Mouse (Mus musculus) liver, embryonic 12.5 days (tissue): ENCODE measurements around the gene Bcar1. TPM values are rescaled to one million over a fixed set of nuclear protein-coding genes. Genes with fewer than 3 reads are reported as not detected.
A peak's percentile ranks its signal among the peaks of the same experiment; 100 is the strongest.

ENCODE experiments used
- ATAC-seq: fragments of 200-750 bp; cut with Nextera tagmentation; 2 replicates; pipeline ENCODE4 v1.8.0; 2017; ENCODE audit warnings: moderate number of reproducible peaks, mild to moderate bottlenecking, moderate library complexity
- H3K27ac ChIP-seq: fragments of 300-500 bp; sonication (generic); 2 replicates; pipeline ENCODE4 v1.5.1; 2016; ENCODE audit warnings: mild to moderate bottlenecking
- H3K27me3 ChIP-seq: fragments of 300-500 bp; sonication (generic); replicated peaks from 2 replicates; pipeline ENCODE4 v1.6.1; 2016; ENCODE audit warnings: mild to moderate bottlenecking, moderate library complexity
- H3K36me3 ChIP-seq: fragments of 300-500 bp; sonication (generic); 2 replicates; pipeline ENCODE4 v1.6.1; 2016; ENCODE audit warnings: mild to moderate bottlenecking, moderate library complexity
- H3K4me1 ChIP-seq: fragments of 300-500 bp; sonication (generic); 2 replicates; pipeline ENCODE4 v1.6.1; 2016
- H3K4me2 ChIP-seq: fragments of 300-500 bp; sonication (generic); 2 replicates; pipeline ENCODE4 v1.6.1; 2016; ENCODE audit warnings: mild to moderate bottlenecking, moderate library complexity
- H3K4me3 ChIP-seq: fragments of 300-500 bp; sonication (generic); 2 replicates; pipeline ENCODE4 v1.5.1; 2016; ENCODE audit warnings: mild to moderate bottlenecking, moderate library complexity
- H3K9ac ChIP-seq: fragments of 300-500 bp; sonication (generic); 2 replicates; pipeline ENCODE4 v1.6.1; 2016; ENCODE audit warnings: mild to moderate bottlenecking, moderate library complexity
- H3K9me3 ChIP-seq: fragments of 300-500 bp; sonication (generic); replicated peaks from 2 replicates; pipeline ENCODE4 v1.6.1; 2016; ENCODE audit warnings: mild to moderate bottlenecking, moderate library complexity
- WGBS: fragments of 180-500 bp; shearing (Covaris S2); methylation state at CpG from one replicate; pipeline ENCODE4 v1.1.7; 2016; ENCODE audit not compliant: insufficient replicate concordance; 5-methylcytosine and 5-hydroxymethylcytosine counted together
- polyA plus RNA-seq: library from polyadenylated mRNA; unstranded; fragments of >200 nt; fragmentation: Nextera tagmentation; extraction: Ambion mirVana; gene quantifications from 2 replicates; pipeline ENCODE4 v1.2.1, GENCODE M21; 2016

Gene Bcar1
- polyA plus RNA-seq, 1 experiment from 2014 or later: 9.5 TPM

GRCm38 (mm10) chr8:111720115-111720544 lies 23.5 kb downstream of the Bcar1 start:
- no peak overlapping the region for H3K4me2 ChIP-seq
- WGBS: 40% methylated on average over 4 of the region's 4 CpGs
- no peaks in the 10 kb centered on the region for H3K27me3 ChIP-seq
- no peaks in the 10 kb centered on the region for H3K9me3 ChIP-seq
- H3K36me3 ChIP-seq: peaks cover 20% of the 10 kb centered on the region
- no peak overlapping the region for H3K4me3 ChIP-seq
- 0 out of 2 replicates have a peak, but pooled peaks have one; percentile 6 for ATAC-seq
- H3K27ac ChIP-seq: no peak overlapping the region
- H3K4me1 ChIP-seq: peaks cover 34% of the 10 kb centered on the region
- H3K9ac ChIP-seq: no peak overlapping the region

DNA sequence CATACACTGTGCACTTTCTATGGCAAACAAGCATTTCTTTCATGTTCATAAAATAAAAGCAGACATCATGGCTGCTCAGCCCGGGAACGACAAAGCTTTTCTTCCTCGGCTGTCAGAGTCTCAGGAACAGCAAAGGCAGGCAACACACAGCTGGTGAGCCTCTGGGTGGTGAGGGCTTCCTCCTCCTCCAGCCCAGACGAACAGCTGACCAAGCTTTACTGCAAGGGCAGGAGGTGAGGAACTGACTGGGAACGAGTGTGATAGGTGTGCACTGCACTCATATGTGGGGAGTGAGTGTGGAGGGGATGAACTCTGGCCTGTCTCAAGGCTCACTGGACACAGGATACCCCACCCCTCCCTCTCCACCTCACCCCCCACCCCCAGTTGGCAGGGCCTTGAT lies 24.7 kb downstream of the Bcar1 start:
- H3K4me2 ChIP-seq: no peak overlapping the region
- peaks cover 3% of the 10 kb centered on the region; the same call in 1 of the 2 replicates for H3K27me3 ChIP-seq
- H3K36me3 ChIP-seq: peaks cover 28% of the 10 kb centered on the region
- no peak overlapping the region for H3K4me3 ChIP-seq
- no peak overlapping the region for H3K9ac ChIP-seq
- H3K9me3 ChIP-seq: no peaks in the 10 kb centered on the region
- H3K4me1 ChIP-seq: peaks cover 34% of the 10 kb centered on the region
- H3K27ac ChIP-seq: no peak overlapping the region
- ATAC-seq: no peak
- WGBS: 45% methylated on average over 5 of the region's 5 CpGs

GRCm38 (mm10) chr8:111717866-111718265 lies 25.7 kb downstream of the Bcar1 start:
- Histone ChIP-seq H3K4me1 (peaks cover 34% of the 10 kb centered on the region), H3K9me3 (no peaks in the 10 kb centered on the region), H3K4me2 (peak overlapping the region; percentile 11), H3K27me3 (peaks cover 3% of the 10 kb centered on the region; the same call in 1 of the 2 replicates), H3K36me3 (peaks cover 39% of the 10 kb centered on the region), H3K27ac (peak overlapping the region; percentile 42; the same call in 1 of the 2 replicates), H3K9ac (peak overlapping the region; percentile 18; the same call in 1 of the 2 replicates), H3K4me3 (no peak overlapping the region)
- peak; percentile 48 for ATAC-seq
- 38% methylated on average over 6 of the region's 6 CpGs for WGBS

- 63% methylated on average over 4 of the region's 4 CpGs for WGBS
- Histone ChIP-seq H3K9me3 (no peaks in the 10 kb centered on the region), H3K4me3 (no peak overlapping the region), H3K27ac (peak overlapping the region; percentile 42), H3K4me1 (peaks cover 34% of the 10 kb centered on the region), H3K27me3 (peaks cover 3% of the 10 kb centered on the region; the same call in 1 of the 2 replicates), H3K36me3 (peaks cover 41% of the 10 kb centered on the region), H3K9ac (0 out of 2 replicates have a peak overlapping the region, but pooled peaks have one; percentile 8), H3K4me2 (peak overlapping the region; percentile 11)
- ATAC-seq: no peak
Measured at GRCm38 (mm10) chr8:111717488-111717792, 26.2 kb downstream of the Bcar1 start.

GRCm38 (mm10) chr8:111716603-111717487 lies 26.8 kb downstream of the Bcar1 start:
- peak overlapping the region; percentile 11; the same call in 1 of the 2 replicates for H3K4me2 ChIP-seq
- WGBS: 65% methylated on average over 10 of the region's 10 CpGs
- peaks cover 34% of the 10 kb centered on the region for H3K4me1 ChIP-seq
- H3K27ac ChIP-seq: peak overlapping the region; percentile 42
- 0 out of 2 replicates have a peak, but pooled peaks have one; percentile 19 for ATAC-seq
- no peak overlapping the region for H3K4me3 ChIP-seq
- H3K27me3 ChIP-seq: peaks cover 3% of the 10 kb centered on the region; the same call in 1 of the 2 replicates
- H3K36me3 ChIP-seq: peaks cover 47% of the 10 kb centered on the region
- 0 out of 2 replicates have a peak overlapping the region, but pooled peaks have one; percentile 8 for H3K9ac ChIP-seq
- no peaks in the 10 kb centered on the region for H3K9me3 ChIP-seq

DNA sequence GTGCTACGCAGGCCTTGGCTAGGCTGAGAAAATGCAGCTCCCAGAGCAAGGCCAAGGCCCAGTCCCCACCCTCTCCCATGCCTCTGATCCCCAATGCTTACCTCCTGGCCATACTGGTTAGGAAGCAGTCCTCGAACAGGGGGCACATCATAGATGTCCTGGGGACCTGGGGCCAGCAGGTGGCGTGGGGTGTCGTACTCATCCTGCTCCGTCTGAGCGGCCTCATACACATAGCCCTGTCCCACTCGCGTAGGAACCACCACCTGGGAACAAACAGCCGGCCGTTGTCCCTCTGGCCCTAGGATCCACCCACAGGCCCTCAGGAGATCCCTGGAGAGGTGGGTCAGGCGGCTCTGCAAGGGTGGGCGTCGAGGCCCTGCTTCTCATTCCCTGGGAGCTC lies 28.1 kb downstream of the Bcar1 start:
- H3K4me2 ChIP-seq: no peak overlapping the region
- H3K4me3 ChIP-seq: no peak overlapping the region
- no peak overlapping the region for H3K27ac ChIP-seq
- WGBS: 75% methylated on average over 13 of the region's 13 CpGs
- H3K4me1 ChIP-seq: peaks cover 29% of the 10 kb centered on the region
- no peak for ATAC-seq
- H3K36me3 ChIP-seq: peaks cover 53% of the 10 kb centered on the region
- H3K9me3 ChIP-seq: no peaks in the 10 kb centered on the region
- peaks cover 3% of the 10 kb centered on the region; the same call in 1 of the 2 replicates for H3K27me3 ChIP-seq
- no peak overlapping the region for H3K9ac ChIP-seq

- Histone ChIP-seq H3K4me1 (peaks cover 23% of the 10 kb centered on the region), H3K27ac (no peak overlapping the region), H3K9ac (no peak overlapping the region), H3K9me3 (no peaks in the 10 kb centered on the region), H3K4me3 (no peak overlapping the region), H3K27me3 (peaks cover 3% of the 10 kb centered on the region; the same call in 1 of the 2 replicates), H3K36me3 (peaks cover 42% of the 10 kb centered on the region), H3K4me2 (no peak overlapping the region)
- 87% methylated on average over 12 of the region's 12 CpGs for WGBS
- no peak for ATAC-seq
Measured at GRCm38 (mm10) chr8:111714295-111714694, 29.3 kb downstream of the Bcar1 start.

DNA sequence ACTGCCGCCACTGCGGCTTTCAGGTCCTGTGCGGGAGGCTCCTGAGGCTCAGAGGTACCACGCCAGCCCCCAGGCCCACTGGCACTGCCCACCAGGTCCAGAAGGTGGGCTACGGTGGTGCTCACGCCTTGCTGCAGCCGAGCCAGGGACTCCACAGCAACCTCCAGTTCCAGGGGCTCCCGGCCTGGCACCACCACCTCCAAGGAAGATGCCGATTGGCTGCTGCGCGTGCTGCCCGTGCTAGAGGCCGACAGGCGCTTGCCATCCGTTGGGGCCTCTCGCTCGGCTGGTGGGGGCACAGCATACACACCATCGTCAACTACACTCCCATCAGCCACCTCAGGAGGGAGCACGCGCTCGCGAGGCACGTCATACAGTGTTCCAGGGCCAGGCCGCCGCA lies 29.8 kb downstream of the Bcar1 start:
- Histone ChIP-seq H3K4me3 (no peak overlapping the region), H3K27me3 (peaks cover 3% of the 10 kb centered on the region; the same call in 1 of the 2 replicates), H3K4me2 (no peak overlapping the region), H3K27ac (no peak overlapping the region), H3K9ac (no peak overlapping the region), H3K36me3 (peaks cover 39% of the 10 kb centered on the region), H3K9me3 (no peaks in the 10 kb centered on the region), H3K4me1 (peaks cover 23% of the 10 kb centered on the region)
- no peak for ATAC-seq
- WGBS: 86% methylated on average over 25 of the region's 25 CpGs

- H3K9me3 ChIP-seq: no peaks in the 10 kb centered on the region
- H3K36me3 ChIP-seq: peaks cover 39% of the 10 kb centered on the region
- no peak overlapping the region for H3K4me2 ChIP-seq
- ATAC-seq: no peak
- no peak overlapping the region for H3K4me3 ChIP-seq
- H3K4me1 ChIP-seq: peaks cover 23% of the 10 kb centered on the region
- no peak overlapping the region for H3K27ac ChIP-seq
- H3K27me3 ChIP-seq: peaks cover 3% of the 10 kb centered on the region; the same call in 1 of the 2 replicates
- WGBS: 78% methylated on average over 11 of the region's 11 CpGs
- no peak overlapping the region for H3K9ac ChIP-seq
Measured at GRCm38 (mm10) chr8:111713291-111713690, 30.3 kb downstream of the Bcar1 start.

DNA sequence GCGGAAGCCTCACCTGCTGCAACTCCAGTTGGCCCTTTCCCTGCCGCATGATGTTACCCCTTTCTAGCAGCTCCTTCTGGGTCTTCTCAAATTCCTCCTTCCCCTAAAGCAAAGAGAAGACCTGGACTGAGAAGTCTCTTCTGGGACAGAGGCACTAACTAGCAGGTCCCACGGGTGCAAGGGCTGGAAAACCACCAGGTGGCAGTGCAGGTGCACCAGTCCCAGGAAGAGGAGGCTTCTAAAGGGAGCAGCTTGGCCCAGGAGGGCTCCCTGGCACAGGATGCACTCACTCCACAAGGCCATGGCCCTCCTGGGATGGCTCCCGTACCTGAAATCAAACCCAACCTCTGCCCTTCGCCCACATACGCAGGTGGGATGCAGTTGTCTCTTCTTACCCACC lies 31.0 kb downstream of the Bcar1 start:
- Histone ChIP-seq H3K9me3 (no peaks in the 10 kb centered on the region), H3K4me1 (peaks cover 16% of the 10 kb centered on the region), H3K27me3 (peaks cover 3% of the 10 kb centered on the region; the same call in 1 of the 2 replicates), H3K36me3 (peaks cover 39% of the 10 kb centered on the region), H3K27ac (no peak overlapping the region), H3K4me2 (no peak overlapping the region), H3K9ac (no peak overlapping the region), H3K4me3 (no peak overlapping the region)
- 0 out of 2 replicates have a peak, but pooled peaks have one; percentile 15 for ATAC-seq
- WGBS: 67% methylated on average over 6 of the region's 6 CpGs

- ATAC-seq: no peak
- Histone ChIP-seq H3K4me3 (no peak overlapping the region), H3K36me3 (peaks cover 39% of the 10 kb centered on the region), H3K4me2 (no peak overlapping the region), H3K27ac (no peak overlapping the region), H3K4me1 (peaks cover 12% of the 10 kb centered on the region), H3K27me3 (peaks cover 3% of the 10 kb centered on the region; the same call in 1 of the 2 replicates), H3K9me3 (no peaks in the 10 kb centered on the region), H3K9ac (no peak overlapping the region)
- WGBS: 71% methylated on average over 9 of the region's 9 CpGs
Measured at GRCm38 (mm10) chr8:111712135-111712534, 31.5 kb downstream of the Bcar1 start.
